Mouse (Mus musculus) stomach, postnatal 0 days (tissue): ENCODE measurements at regions not wholly inside any gene's neighbourhood (a gene's known extent, or its start where the extent isn't known, plus 50 kb on each side); places are given as distances from the start of the nearest gene placed in this dataset.

ENCODE experiments used
- ATAC-seq: fragments of 200-750 bp; cut with Nextera tagmentation; 2 replicates; pipeline ENCODE4 v1.8.0; 2017; ENCODE audit not compliant: low FRiP score, low TSS enrichment
- DNase-seq: peaks from one replicate; pipeline ENCODE4 v3.0.0-alpha.2; 2016; ENCODE audit warnings: low spot score
- H3K27ac ChIP-seq: fragments of 300-500 bp; sonication (generic); replicated peaks from 2 replicates; pipeline ENCODE4 v1.5.1; 2014; ENCODE audit warnings: mild to moderate bottlenecking, control low read depth
- H3K27me3 ChIP-seq: fragments of 300-500 bp; sonication (generic); 2 replicates; pipeline ENCODE4 v1.6.1; 2014; ENCODE audit warnings: low read length; ENCODE audit not compliant: control insufficient read depth, insufficient read depth
- H3K36me3 ChIP-seq: fragments of 300-500 bp; sonication (generic); 2 replicates; pipeline ENCODE4 v1.6.1; 2014; ENCODE audit warnings: low read length, mixed read lengths; ENCODE audit not compliant: control insufficient read depth, insufficient read depth
- H3K4me1 ChIP-seq: fragments of 300-500 bp; sonication (generic); replicated peaks from 2 replicates; pipeline ENCODE4 v1.6.1; 2014; ENCODE audit warnings: antibody characterized with exemption; ENCODE audit not compliant: control insufficient read depth, insufficient read depth
- H3K4me2 ChIP-seq: fragments of 300-500 bp; sonication (generic); replicated peaks from 2 replicates; pipeline ENCODE4 v1.6.1; 2014; ENCODE audit warnings: low read depth, mild to moderate bottlenecking, control low read depth, moderate library complexity
- H3K4me3 ChIP-seq: fragments of 300-500 bp; sonication (generic); 2 replicates; pipeline ENCODE4 v1.5.1; 2014; ENCODE audit warnings: low read depth, low read length, control low read depth
- H3K9ac ChIP-seq: fragments of 300-500 bp; sonication (generic); 2 replicates; pipeline ENCODE4 v1.6.1; 2014; ENCODE audit warnings: mild to moderate bottlenecking, low read length, control low read depth, mixed read lengths
- H3K9me3 ChIP-seq: fragments of 300-500 bp; sonication (generic); 2 replicates; pipeline ENCODE4 v1.6.1; 2016; ENCODE audit warnings: low read length; ENCODE audit not compliant: control insufficient read depth
- CTCF ChIP-seq: IDR thresholded peaks from 2 replicates; pipeline ENCODE4 v1.5.1; 2016; ENCODE audit warnings: antibody characterized with exemption, low read depth, mild to moderate bottlenecking, moderate library complexity
- EP300 ChIP-seq: optimal IDR thresholded peaks from 2 replicates; pipeline ENCODE3; 2016; ENCODE audit warnings: antibody characterized with exemption
- WGBS: fragments of 180-500 bp; shearing (Covaris S2); extraction: QIAGEN DNeasy Blood & Tissue Kit; methylation state at CpG from one replicate; pipeline ENCODE4 v1.1.7; 2014; 5-methylcytosine and 5-hydroxymethylcytosine counted together

DNA sequence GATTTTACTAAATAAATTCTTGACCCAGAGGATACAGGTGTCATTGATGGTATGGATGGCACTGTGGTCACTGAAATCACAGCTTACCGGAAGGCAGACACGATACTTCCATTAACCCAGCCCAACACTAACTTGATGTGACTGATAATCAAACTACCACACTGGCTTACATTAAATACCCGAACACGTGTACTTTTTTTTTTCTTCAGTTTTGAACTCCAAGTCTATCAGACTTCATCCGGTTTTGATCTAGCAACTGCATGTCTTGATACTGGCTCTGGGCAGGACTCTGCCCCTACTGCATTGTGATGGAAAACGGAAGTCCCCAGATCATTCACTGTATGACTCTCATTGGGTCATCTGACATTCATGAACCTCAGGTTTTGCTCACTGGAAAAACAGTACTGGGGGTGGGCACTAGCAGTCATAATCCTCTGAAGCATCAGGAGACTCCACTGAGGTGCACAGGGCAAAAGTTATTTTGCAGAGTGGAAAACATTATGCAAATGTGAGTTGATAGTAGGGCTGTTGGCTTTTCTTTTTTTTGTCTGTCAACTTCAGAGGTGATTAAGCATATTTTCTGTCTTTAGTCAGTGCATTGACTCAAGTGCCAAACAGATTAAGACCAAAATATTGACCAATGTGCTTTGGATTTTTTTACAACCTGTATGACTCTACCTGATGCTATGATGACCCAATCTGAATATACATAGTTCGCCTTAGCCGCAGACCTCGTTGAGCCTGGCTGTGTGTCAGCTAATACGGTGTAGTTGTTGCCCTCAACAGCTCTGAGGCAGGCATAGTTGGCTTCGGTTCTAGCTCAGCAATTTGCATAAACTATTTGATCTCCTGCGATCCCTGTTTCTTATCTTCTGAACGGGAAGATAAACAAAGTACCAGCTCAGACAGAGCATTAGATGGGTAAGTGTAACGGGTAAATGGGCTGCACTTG lies 174.1 kb upstream of the Cited2 start:
- no peaks in the 10 kb centered on the region for H3K4me1 ChIP-seq
- no peak overlapping the region for H3K4me3 ChIP-seq
- DNase-seq (no peak), ATAC-seq (no peak)
- no peaks in the 10 kb centered on the region for H3K9me3 ChIP-seq
- WGBS: 70% methylated on average over 14 of the region's 14 CpGs
- no peak overlapping the region for H3K4me2 ChIP-seq
- no peaks in the 10 kb centered on the region for H3K27me3 ChIP-seq
- H3K36me3 ChIP-seq: no peaks in the 10 kb centered on the region
- no peak overlapping the region for H3K9ac ChIP-seq
- TF ChIP-seq CTCF (no peak), EP300 (no peak)
- H3K27ac ChIP-seq: no peak overlapping the region

DNA sequence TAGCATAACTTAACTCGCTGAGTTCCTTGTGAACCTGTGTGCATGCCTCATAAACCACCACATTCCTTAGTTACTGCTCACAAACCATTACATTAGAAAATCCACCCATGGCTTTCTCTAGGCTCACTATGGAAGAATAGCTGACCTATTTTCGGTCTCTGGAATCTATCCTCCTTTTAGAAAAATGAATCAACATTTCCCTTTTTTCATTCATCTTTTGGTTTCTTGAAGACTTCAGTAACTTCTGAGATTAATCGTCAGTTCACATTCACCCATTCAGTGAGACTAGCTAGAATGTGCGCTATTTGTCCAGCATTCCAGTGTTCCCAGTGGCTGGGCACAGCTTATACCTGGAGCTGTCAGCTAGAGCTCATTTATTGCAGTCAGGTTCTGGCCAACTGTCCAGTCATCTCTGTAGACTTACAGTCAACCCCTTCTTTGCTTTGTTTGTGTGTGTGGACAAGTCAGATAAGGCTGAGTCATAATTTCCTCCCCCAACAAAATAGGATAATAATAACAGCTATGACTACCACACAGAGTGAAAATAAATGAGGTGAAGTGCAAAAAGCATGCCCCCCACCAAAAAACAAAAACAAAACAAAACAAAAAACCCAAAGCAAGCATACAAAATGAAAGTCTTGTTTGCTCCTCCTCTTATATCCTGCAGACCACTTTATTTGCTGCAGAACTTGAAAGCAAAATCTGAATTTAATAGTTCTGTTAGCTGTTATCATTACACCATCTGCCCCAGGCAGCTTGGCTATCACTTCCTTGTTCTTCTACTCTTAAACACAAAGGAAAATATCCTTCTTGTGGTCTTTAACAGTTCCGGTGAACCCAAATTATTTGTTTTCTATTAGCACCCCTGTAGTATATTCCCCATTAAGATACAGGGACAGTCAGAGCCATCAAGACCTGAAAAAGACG lies 173.0 kb upstream of the Cited2 start:
- 76% methylated on average over 6 of the region's 6 CpGs for WGBS
- H3K4me2 ChIP-seq: no peak overlapping the region
- H3K9me3 ChIP-seq: no peaks in the 10 kb centered on the region
- no peak for TF ChIP-seq CTCF
- TF ChIP-seq EP300: no peak
- H3K36me3 ChIP-seq: no peaks in the 10 kb centered on the region
- no peak for ATAC-seq
- H3K9ac ChIP-seq: no peak overlapping the region
- DNase-seq: no peak
- no peaks in the 10 kb centered on the region for H3K27me3 ChIP-seq
- no peaks in the 10 kb centered on the region for H3K4me1 ChIP-seq
- H3K4me3 ChIP-seq: no peak overlapping the region
- H3K27ac ChIP-seq: no peak overlapping the region

DNA sequence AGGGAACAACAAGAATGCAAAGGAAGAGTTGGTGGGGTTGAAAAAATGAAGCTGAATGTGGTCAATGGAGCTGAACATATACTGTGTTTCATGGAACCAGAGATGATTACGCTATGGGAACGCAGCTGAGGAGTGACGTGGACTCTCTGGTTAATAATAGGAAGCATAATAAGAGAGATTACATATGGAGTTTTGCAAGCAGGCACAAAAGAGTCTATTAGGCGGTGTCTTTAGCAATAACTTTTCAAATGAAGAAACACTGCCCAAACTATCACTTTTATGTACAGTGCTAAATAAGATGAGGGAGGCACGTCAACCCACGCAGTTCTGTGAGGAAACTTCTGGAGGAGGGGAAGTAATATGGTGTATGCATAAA lies 172.4 kb upstream of the Cited2 start:
- Histone ChIP-seq H3K9me3 (no peaks in the 10 kb centered on the region), H3K36me3 (no peaks in the 10 kb centered on the region), H3K27me3 (no peaks in the 10 kb centered on the region), H3K4me1 (no peaks in the 10 kb centered on the region), H3K4me3 (no peak overlapping the region), H3K4me2 (no peak overlapping the region), H3K9ac (no peak overlapping the region), H3K27ac (no peak overlapping the region)
- DNase-seq (no peak), ATAC-seq (no peak)
- TF ChIP-seq EP300 (no peak), CTCF (no peak)
- WGBS: 90% methylated on average over 6 of the region's 6 CpGs

DNA sequence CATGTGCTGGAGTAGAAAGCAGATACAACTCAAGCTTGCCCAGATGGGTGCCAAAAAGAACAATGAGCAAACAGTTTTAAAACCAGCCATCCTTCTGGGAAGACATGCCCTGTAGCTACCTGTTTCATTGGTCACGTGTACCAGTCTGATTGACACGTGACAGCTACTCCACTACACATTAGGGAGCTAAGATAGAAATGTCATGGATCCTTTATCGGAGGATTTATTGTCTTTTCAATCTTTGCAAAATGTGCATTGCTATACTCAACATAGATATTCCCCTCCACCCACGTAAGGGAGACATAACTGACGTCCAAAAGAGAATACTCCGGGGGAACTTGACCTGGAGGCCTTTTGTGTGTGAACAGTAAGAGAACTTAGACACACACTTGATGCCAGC lies 171.1 kb upstream of the Cited2 start:
- H3K4me1 ChIP-seq: no peaks in the 10 kb centered on the region
- TF ChIP-seq CTCF (no peak), EP300 (no peak)
- WGBS: 66% methylated on average over 6 of the region's 6 CpGs
- H3K27ac ChIP-seq: no peak overlapping the region
- no peaks in the 10 kb centered on the region for H3K9me3 ChIP-seq
- H3K4me2 ChIP-seq: no peak overlapping the region
- no peak overlapping the region for H3K9ac ChIP-seq
- H3K4me3 ChIP-seq: no peak overlapping the region
- no peaks in the 10 kb centered on the region for H3K36me3 ChIP-seq
- no peaks in the 10 kb centered on the region for H3K27me3 ChIP-seq
- DNase-seq (no peak), ATAC-seq (no peak)

DNA sequence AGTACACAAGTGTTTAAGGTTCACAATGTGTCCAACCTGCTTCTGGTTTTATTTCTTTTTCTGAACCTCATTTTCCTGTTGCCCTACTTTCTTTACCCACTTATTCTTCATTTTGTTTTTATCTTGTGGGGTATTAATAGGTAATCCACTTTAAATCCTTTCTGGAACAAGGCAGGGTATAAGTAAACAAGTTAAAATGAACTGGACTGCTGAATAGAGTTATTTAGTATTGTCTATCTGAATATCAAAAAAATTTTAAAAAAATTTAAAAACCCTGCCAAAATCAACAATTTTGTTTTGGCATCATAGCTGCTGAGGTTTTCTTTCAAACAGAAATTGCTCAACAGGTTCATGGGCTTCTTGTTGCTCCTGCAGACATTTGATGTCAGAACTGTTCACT lies 170.7 kb upstream of the Cited2 start:
- Histone ChIP-seq H3K4me3 (no peak overlapping the region), H3K9ac (no peak overlapping the region), H3K27me3 (no peaks in the 10 kb centered on the region), H3K9me3 (no peaks in the 10 kb centered on the region), H3K4me1 (no peaks in the 10 kb centered on the region), H3K36me3 (no peaks in the 10 kb centered on the region), H3K4me2 (no peak overlapping the region), H3K27ac (no peak overlapping the region)
- no peak for DNase-seq
- TF ChIP-seq EP300: no peak
- no peak for TF ChIP-seq CTCF
- no peak for ATAC-seq
